Mouse (Mus musculus): ENCODE measurements around the gene Haus4. TPM values are rescaled to one million over a fixed set of nuclear protein-coding genes. Genes with fewer than 3 reads are reported as not detected.
A peak's percentile ranks its signal among the peaks of the same experiment; 100 is the strongest.

The Haus4 gene
- polyA plus RNA-seq, 1 experiment from 2014 or later = 34.1 TPM

DNA sequence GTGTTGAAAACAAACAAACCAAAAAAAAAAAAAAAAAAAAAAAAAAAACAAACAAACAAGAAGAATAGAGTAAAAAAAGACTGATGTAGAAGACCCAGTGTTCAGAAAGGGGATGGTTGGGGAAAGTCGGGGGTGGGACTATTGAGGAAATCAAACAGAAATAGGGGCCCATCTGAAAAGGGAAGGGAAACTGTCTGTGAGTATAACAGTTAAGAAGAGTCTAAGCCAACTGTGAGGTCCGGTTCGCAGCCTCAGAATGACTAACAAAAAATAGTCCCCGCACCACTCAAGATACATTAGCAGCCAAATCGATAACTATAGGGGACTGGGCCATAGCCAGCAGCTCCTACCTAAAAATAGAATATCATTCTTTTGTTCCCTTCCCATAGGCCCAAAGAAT lies 61.2 kb downstream of the Haus4 start:
- no peaks in the 10 kb centered on the region for H3K27me3 ChIP-seq
- H3K27ac ChIP-seq (replicated peaks) = no peak overlapping the region
- H3K36me3 ChIP-seq (replicated peaks) = no peaks in the 10 kb centered on the region
- no peak overlapping the region for H3K9ac ChIP-seq
- H3K4me2 ChIP-seq = no peak overlapping the region
- no peaks in the 10 kb centered on the region for H3K9me3 ChIP-seq (replicated peaks)
- 79% methylated on average over 5 of the region's 5 CpGs for WGBS (ENCODE audit: insufficient replicate concordance)
- 0 out of 2 replicates have a peak, but pooled peaks cover 6% of the 10 kb centered on the region for H3K4me1 ChIP-seq (replicated peaks)
- H3K4me3 ChIP-seq (replicated peaks) = no peak overlapping the region
- no peak for ATAC-seq (ENCODE audit: insufficient read depth)

DNA sequence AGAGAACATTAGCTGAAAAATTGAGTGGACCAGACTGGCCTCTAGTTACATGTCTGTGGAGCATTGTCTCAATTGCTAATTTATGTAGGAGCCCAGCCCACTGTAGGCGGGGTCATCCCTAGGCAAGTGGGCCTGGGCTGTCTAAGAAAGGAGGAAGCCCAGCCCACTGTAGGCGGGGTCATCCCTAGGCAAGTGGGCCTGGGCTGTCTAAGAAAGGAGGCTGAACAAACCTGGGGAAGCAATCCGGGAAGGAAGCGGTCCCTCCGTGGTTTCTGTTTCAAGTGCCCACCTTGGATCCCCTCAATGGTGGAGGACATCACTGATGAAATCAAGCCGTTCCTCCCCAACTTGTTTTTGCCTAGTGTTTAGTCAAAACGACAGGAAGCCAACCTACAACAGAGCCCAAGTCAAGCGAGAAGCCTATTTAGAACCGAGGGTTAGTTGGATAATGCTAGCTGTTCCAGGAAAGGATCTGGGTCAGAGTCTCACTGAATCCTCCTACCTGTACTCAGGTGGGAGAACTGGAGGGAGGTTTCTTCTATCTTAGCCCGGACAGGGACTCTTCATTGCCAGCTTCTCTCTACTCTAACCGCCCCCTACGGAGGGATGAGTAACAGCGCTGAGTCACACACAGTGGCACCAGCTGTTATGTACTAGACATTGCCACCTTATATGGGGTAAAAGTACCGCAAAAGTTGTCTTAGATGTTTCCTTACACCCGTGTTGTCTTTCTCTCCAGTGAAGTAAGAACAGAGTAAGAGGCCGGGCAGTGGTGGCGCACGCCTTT lies 61.9 kb downstream of the Haus4 start:
- H3K36me3 ChIP-seq (replicated peaks) = no peaks in the 10 kb centered on the region
- ATAC-seq (ENCODE audit: insufficient read depth) = peak; percentile 68

More for the DNA sequence above, 61.9 kb downstream of the Haus4 start:
- Histone ChIP-seq H3K4me2 (no peak overlapping the region), H3K4me3 (replicated peaks) (no peak overlapping the region), H3K9me3 (replicated peaks) (no peaks in the 10 kb centered on the region), H3K9ac (no peak overlapping the region), H3K4me1 (replicated peaks) (0 out of 2 replicates have a peak, but pooled peaks cover 6% of the 10 kb centered on the region), H3K27ac (replicated peaks) (no peak overlapping the region), H3K27me3 (no peaks in the 10 kb centered on the region)
- 53% methylated on average over 18 of the region's 18 CpGs for WGBS (ENCODE audit: insufficient replicate concordance)

Other genes starting within 250 kb of the Haus4 start
- 16.0 and 17.2 TPM in 2 replicates for gene Oxa1l, start 193.8 kb downstream of the Haus4 start, polyA plus RNA-seq (2015; fragmentation: Nextera tagmentation; extraction: Ambion mirVana)
- gene Slc7a7, start 136.8 kb downstream of the Haus4 start, polyA plus RNA-seq (2015; fragmentation: Nextera tagmentation; extraction: Ambion mirVana) = 9.9 and 10.5 TPM in 2 replicates
- 128 and 168 TPM in 2 replicates for gene Mrpl52, start 127.7 kb downstream of the Haus4 start, polyA plus RNA-seq (2015; fragmentation: Nextera tagmentation; extraction: Ambion mirVana)
- gene Mmp14, start 123.0 kb downstream of the Haus4 start, polyA plus RNA-seq (2015; fragmentation: Nextera tagmentation; extraction: Ambion mirVana) = 22.6 and 24.7 TPM in 2 replicates
- gene Lrp10, start 90.5 kb downstream of the Haus4 start, polyA plus RNA-seq (2015; fragmentation: Nextera tagmentation; extraction: Ambion mirVana) = 21.2 and 23.0 TPM in 2 replicates
- gene Rem2, start 78.5 kb downstream of the Haus4 start, polyA plus RNA-seq (2015; fragmentation: Nextera tagmentation; extraction: Ambion mirVana) = 0.20 and 0.23 TPM in 2 replicates
- 25.1 and 26.3 TPM in 2 replicates for gene Prmt5, start 37.1 kb downstream of the Haus4 start, polyA plus RNA-seq (2015; fragmentation: Nextera tagmentation; extraction: Ambion mirVana)
- gene Ajuba, start 22.9 kb upstream of the Haus4 start, polyA plus RNA-seq (2015; fragmentation: Nextera tagmentation; extraction: Ambion mirVana) = 5.6 TPM in 2 replicates
- gene 4931414P19Rik, start 51.4 kb upstream of the Haus4 start, polyA plus RNA-seq (2015; fragmentation: Nextera tagmentation; extraction: Ambion mirVana) = 1.9 and 2.9 TPM in 2 replicates
- 204 and 211 TPM in 2 replicates for gene Psmb5, start 63.4 kb upstream of the Haus4 start, polyA plus RNA-seq (2015; fragmentation: Nextera tagmentation; extraction: Ambion mirVana)
- not detected in 2 replicates for gene Psmb11, start 66.8 kb upstream of the Haus4 start, polyA plus RNA-seq (2015; fragmentation: Nextera tagmentation; extraction: Ambion mirVana)
- gene Gm17606, start 86.3 kb upstream of the Haus4 start, polyA plus RNA-seq (2015; fragmentation: Nextera tagmentation; extraction: Ambion mirVana) = not detected in 2 replicates
- 0.16 and 0.35 TPM in 2 replicates for gene Cdh24, start 86.7 kb upstream of the Haus4 start, polyA plus RNA-seq (2015; fragmentation: Nextera tagmentation; extraction: Ambion mirVana)
- 39.3 and 39.5 TPM in 2 replicates for gene 1700123O20Rik, start 131.6 kb upstream of the Haus4 start, polyA plus RNA-seq (2015; fragmentation: Nextera tagmentation; extraction: Ambion mirVana)
- 47.3 and 48.7 TPM in 2 replicates for gene Acin1, start 132.3 kb upstream of the Haus4 start, polyA plus RNA-seq (2015; fragmentation: Nextera tagmentation; extraction: Ambion mirVana)
- gene Gm29776, start 144.2 kb upstream of the Haus4 start, polyA plus RNA-seq (2015; fragmentation: Nextera tagmentation; extraction: Ambion mirVana) = 0.05 TPM in 1 of 2 replicates, not detected in the other
- 10.6 and 12.6 TPM in 2 replicates for gene Cebpe, start 157.6 kb upstream of the Haus4 start, polyA plus RNA-seq (2015; fragmentation: Nextera tagmentation; extraction: Ambion mirVana)
- gene Slc7a8, start 227.3 kb upstream of the Haus4 start, polyA plus RNA-seq (2015; fragmentation: Nextera tagmentation; extraction: Ambion mirVana) = 3.0 and 3.5 TPM in 2 replicates